Mouse (Mus musculus): ENCODE measurements at regions not wholly inside any gene's neighbourhood (a gene's known extent, or its start where the extent isn't known, plus 50 kb on each side); places are given as distances from the start of the nearest gene placed in this dataset.

DNA sequence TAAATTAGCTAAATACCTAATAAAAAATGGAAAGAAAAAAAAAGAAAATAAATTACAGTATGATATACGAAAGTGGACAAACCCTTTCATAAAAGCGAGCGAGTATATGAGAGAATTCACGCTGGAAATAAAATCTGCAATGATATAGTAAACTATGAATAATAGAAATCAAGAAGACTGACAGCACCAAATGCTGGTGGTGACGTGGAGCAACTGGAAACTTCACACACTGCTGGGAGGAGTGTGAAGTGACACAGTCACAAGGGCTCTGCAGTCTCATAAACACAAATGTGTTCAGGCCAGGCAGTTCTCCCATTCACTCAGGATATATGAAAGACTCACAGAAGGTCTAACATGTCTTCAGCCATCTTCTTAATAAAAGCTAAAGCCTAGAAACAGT is 89.5 kb upstream of the Tprg start:
- Histone ChIP-seq H3K36me3 (replicated peaks; ENCODE audit: control insufficient read depth, insufficient read depth, low read depth) (no peaks in the 10 kb centered on the region), H3K9me3 (ENCODE audit: control insufficient read depth, low read length) (no peaks in the 10 kb centered on the region), H3K27ac (no peak overlapping the region), H3K4me3 (ENCODE audit: insufficient read depth in 1 of 2, low read depth in 2 of 2, low read length in 2 of 2) (no peak overlapping the region), H3K27me3 (ENCODE audit: control insufficient read depth, insufficient read depth, low read length) (no peaks in the 10 kb centered on the region), H3K9ac (replicated peaks) (no peak overlapping the region), H3K4me1 (replicated peaks; ENCODE audit: control insufficient read depth in 2 of 2, insufficient read depth in 2 of 2, low read length in 1 of 2) (peaks cover 32 to 35% of the 10 kb centered on the region in 2 experiments), H3K4me2 (ENCODE audit: low read depth) (no peak overlapping the region)
- 74% methylated on average over 5 of the region's 5 CpGs for WGBS (ENCODE audit: insufficient replicate concordance)
- ATAC-seq (ENCODE audit: insufficient read depth): no peak
- TF ChIP-seq CTCF (IDR thresholded peaks at IDR 0.05; ENCODE audit: low read depth) (no peak), EP300 (IDR thresholded peaks at IDR 0.05; ENCODE audit: low read depth) (no peak)
- no peak for DNase-seq (ENCODE audit: low read depth in 3 of 3, low spot score in 3 of 3)

DNA sequence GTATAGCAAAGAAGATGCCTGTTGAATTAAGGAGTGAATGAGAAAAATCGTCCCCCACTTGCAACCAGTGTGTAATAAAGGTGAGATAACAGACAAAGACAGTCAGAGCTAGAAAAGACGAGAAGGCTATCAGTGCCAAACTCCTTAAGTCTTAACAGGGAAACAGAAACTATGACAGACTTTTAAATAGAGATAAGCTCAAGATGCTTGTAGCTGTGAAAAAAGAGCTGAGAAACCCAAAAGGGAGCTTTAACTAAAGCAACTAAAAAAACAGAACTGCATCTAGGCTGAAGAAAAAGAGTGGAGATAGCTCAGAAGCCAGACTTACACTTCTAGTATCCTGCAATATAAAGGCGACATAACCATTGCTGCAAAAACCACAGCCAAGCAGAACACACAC is 87.8 kb upstream of the Tprg start:
- no peaks in the 10 kb centered on the region for H3K27me3 ChIP-seq (ENCODE audit: control insufficient read depth, insufficient read depth, low read length)
- peak overlapping the region; percentile 92 for H3K27ac ChIP-seq
- DNase-seq (ENCODE audit: low read depth in 3 of 3, low spot score in 3 of 3): peak; percentile 25 to 41 (median 37)
- no peaks in the 10 kb centered on the region for H3K9me3 ChIP-seq (ENCODE audit: control insufficient read depth, low read length)
- H3K9ac ChIP-seq (replicated peaks): no peak overlapping the region; the same call in 1 of the 2 replicates
- H3K4me1 ChIP-seq (replicated peaks; ENCODE audit: control insufficient read depth in 2 of 2, insufficient read depth in 2 of 2, low read length in 1 of 2): peaks cover 32 to 36% of the 10 kb centered on the region in 2 experiments
- H3K4me3 ChIP-seq (ENCODE audit: insufficient read depth in 1 of 2, low read depth in 2 of 2, low read length in 2 of 2): no peak overlapping the region
- ATAC-seq (ENCODE audit: insufficient read depth): peak; percentile 27; the same call in 1 of the 2 replicates
- no peaks in the 10 kb centered on the region for H3K36me3 ChIP-seq (replicated peaks; ENCODE audit: control insufficient read depth, insufficient read depth, low read depth)
- H3K4me2 ChIP-seq (ENCODE audit: low read depth): peak overlapping the region; percentile 31
- TF ChIP-seq CTCF (IDR thresholded peaks at IDR 0.05; ENCODE audit: low read depth) (no peak), EP300 (IDR thresholded peaks at IDR 0.05; ENCODE audit: low read depth) (peak; percentile 75)
- WGBS (ENCODE audit: insufficient replicate concordance): 18% methylated on average over 3 of the region's 3 CpGs

DNA sequence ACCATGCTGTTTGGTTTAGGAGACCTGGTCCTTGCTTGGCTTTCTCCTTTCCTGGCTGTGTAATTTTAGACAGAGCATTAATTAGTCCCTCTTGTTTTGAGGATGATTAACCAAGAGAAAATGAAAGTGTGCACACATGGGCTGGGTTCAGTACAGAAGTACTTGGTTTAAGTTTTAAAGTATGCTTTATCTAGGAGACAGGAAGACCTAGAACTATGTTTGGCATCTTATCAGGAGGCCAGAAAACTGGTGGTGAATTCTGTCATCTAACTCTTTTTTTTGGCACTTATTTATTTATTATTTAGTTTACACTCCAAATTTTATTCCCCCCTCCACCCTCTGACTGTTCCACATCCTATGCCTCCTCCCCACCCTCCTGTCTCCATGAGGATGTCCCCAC is 86.6 kb upstream of the Tprg start:
- Histone ChIP-seq H3K9me3 (ENCODE audit: control insufficient read depth, low read length) (no peaks in the 10 kb centered on the region), H3K9ac (replicated peaks) (peak overlapping the region; percentile 18; the same call in 1 of the 2 replicates), H3K27ac (peak overlapping the region; percentile 92), H3K4me2 (ENCODE audit: low read depth) (peak overlapping the region; percentile 51), H3K4me3 (ENCODE audit: insufficient read depth in 1 of 2, low read depth in 2 of 2, low read length in 2 of 2) (no peak overlapping the region), H3K27me3 (ENCODE audit: control insufficient read depth, insufficient read depth, low read length) (no peaks in the 10 kb centered on the region), H3K36me3 (replicated peaks; ENCODE audit: control insufficient read depth, insufficient read depth, low read depth) (no peaks in the 10 kb centered on the region), H3K4me1 (replicated peaks; ENCODE audit: control insufficient read depth in 2 of 2, insufficient read depth in 2 of 2, low read length in 1 of 2) (peaks cover 32 to 36% of the 10 kb centered on the region in 2 experiments)
- TF ChIP-seq EP300 (IDR thresholded peaks at IDR 0.05; ENCODE audit: low read depth): no peak
- TF ChIP-seq CTCF (IDR thresholded peaks at IDR 0.05; ENCODE audit: low read depth): no peak
- ATAC-seq (ENCODE audit: insufficient read depth): peak; percentile 7; the same call in 1 of the 2 replicates
- DNase-seq (ENCODE audit: low read depth in 3 of 3, low spot score in 3 of 3): no peak

DNA sequence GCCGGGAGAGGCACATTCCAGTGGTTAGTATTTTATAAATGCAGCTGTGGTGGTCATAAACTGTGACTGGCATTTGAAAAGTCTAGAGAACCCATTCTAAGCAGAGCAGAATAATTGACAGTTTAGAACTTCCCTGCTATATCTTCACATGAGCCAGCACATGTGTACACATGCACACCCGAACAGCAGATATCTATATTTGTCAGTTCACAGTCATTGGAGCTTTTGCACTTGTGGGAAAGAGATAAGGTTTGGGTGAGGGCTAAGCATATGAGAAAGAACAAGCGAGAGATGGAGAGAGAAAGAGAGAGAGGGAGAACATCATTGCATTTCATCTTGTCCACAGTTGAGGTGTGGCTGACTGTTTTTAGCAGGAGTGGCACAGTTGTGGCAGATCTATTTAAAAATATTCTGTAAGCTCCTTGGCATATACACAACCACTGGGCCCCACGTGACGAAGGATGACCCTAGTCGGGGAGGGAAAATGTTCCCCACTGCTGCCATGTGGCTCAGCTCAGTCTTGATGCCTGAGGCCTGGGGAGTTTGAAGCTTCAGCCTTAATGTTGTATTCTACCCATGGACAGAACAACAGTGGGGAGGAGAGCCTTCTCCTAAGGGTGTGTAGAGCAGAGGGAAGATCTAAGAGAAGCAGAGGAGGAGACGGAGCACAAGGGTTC is 85.4 kb upstream of the Tprg start:
- peak; percentile 63 to 69 (median 69) for DNase-seq (ENCODE audit: low read depth in 3 of 3, low spot score in 3 of 3)
- WGBS (ENCODE audit: insufficient replicate concordance): 37% methylated on average over 7 of the region's 7 CpGs
- Histone ChIP-seq H3K4me1 (replicated peaks; ENCODE audit: control insufficient read depth in 2 of 2, insufficient read depth in 2 of 2, low read length in 1 of 2) (peaks cover 32 to 36% of the 10 kb centered on the region in 2 experiments), H3K27ac (peak overlapping the region; percentile 92), H3K27me3 (ENCODE audit: control insufficient read depth, insufficient read depth, low read length) (no peaks in the 10 kb centered on the region), H3K4me3 (ENCODE audit: insufficient read depth in 1 of 2, low read depth in 2 of 2, low read length in 2 of 2) (no peak overlapping the region), H3K9me3 (ENCODE audit: control insufficient read depth, low read length) (no peaks in the 10 kb centered on the region), H3K36me3 (replicated peaks; ENCODE audit: control insufficient read depth, insufficient read depth, low read depth) (no peaks in the 10 kb centered on the region), H3K4me2 (ENCODE audit: low read depth) (peak overlapping the region; percentile 51), H3K9ac (replicated peaks) (peak overlapping the region; percentile 32)
- TF ChIP-seq CTCF (IDR thresholded peaks at IDR 0.05; ENCODE audit: low read depth): no peak
- peak; percentile 94 for TF ChIP-seq EP300 (IDR thresholded peaks at IDR 0.05; ENCODE audit: low read depth)
- peak; percentile 95 for ATAC-seq (ENCODE audit: insufficient read depth)

DNA sequence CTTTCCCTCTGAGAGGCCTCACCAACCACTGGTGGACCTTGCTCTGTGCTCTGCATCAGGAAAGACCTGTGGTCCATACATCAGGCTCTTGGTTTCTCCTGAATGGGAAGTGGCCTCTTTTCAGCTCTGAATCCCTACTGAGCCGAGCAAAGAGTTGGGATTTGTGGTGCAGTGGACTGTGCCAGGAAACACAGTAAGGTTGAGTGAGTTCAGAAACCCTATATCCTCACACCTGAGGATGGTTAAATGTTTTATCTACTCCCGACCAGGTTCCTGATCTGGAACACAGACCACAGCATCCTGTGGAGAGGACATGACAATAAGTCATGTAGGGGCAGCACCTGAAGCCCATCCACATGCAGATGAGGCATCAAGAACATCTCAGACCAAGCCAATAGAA is 73.4 kb upstream of the Tprg start:
- Histone ChIP-seq H3K9me3 (ENCODE audit: control insufficient read depth, low read length) (no peaks in the 10 kb centered on the region), H3K27me3 (ENCODE audit: control insufficient read depth, insufficient read depth, low read length) (no peaks in the 10 kb centered on the region), H3K4me1 (replicated peaks; ENCODE audit: control insufficient read depth in 2 of 2, insufficient read depth in 2 of 2, low read length in 1 of 2) (no peaks in the 10 kb centered on the region), H3K4me2 (ENCODE audit: low read depth) (no peak overlapping the region), H3K36me3 (replicated peaks; ENCODE audit: control insufficient read depth, insufficient read depth, low read depth) (no peaks in the 10 kb centered on the region), H3K9ac (replicated peaks) (no peak overlapping the region), H3K27ac (no peak overlapping the region), H3K4me3 (ENCODE audit: insufficient read depth in 1 of 2, low read depth in 2 of 2, low read length in 2 of 2) (no peak overlapping the region)
- DNase-seq (ENCODE audit: low read depth in 3 of 3, low spot score in 3 of 3) (no peak), ATAC-seq (ENCODE audit: insufficient read depth) (no peak)
- TF ChIP-seq EP300 (IDR thresholded peaks at IDR 0.05; ENCODE audit: low read depth) (no peak), CTCF (IDR thresholded peaks at IDR 0.05; ENCODE audit: low read depth) (no peak)
- 33% methylated on average over 2 of the region's 2 CpGs for WGBS (ENCODE audit: insufficient replicate concordance)
